Mouse (Mus musculus) thymus, postnatal 14 days (tissue): Measurements from ENCODE around the gene Nhlh2.

Experiments
- DNase-seq: peaks from one replicate; pipeline ENCODE4 v3.0.0; 2021

Gene Nhlh2

DNA sequence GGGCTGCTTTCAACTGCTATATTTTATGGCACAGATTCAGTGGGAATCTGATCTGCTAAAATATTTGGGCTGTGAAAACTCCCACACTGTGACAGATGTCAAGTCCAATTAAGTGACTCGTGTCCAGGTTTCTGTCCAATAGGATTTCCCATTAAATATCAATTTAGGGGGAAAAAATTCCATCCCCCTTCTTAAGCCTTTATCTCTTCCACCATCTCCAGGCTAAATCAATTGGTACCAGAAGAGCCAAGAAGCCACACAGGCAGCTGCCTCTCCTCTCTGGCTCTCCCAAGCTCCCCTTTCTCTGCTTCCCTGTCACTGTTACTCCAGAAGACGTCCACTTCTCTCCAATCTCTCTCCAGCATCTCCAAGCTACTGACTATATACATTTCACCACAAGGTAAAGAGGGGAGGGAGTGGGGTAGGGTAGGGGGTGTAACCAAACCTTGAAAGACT lies at the start of gene Nhlh2:
TSS of gene Nhlh2 (plus strand) at position 151 of the 456 bp plus-strand sequence.
- no peak for DNase-seq

DNA sequence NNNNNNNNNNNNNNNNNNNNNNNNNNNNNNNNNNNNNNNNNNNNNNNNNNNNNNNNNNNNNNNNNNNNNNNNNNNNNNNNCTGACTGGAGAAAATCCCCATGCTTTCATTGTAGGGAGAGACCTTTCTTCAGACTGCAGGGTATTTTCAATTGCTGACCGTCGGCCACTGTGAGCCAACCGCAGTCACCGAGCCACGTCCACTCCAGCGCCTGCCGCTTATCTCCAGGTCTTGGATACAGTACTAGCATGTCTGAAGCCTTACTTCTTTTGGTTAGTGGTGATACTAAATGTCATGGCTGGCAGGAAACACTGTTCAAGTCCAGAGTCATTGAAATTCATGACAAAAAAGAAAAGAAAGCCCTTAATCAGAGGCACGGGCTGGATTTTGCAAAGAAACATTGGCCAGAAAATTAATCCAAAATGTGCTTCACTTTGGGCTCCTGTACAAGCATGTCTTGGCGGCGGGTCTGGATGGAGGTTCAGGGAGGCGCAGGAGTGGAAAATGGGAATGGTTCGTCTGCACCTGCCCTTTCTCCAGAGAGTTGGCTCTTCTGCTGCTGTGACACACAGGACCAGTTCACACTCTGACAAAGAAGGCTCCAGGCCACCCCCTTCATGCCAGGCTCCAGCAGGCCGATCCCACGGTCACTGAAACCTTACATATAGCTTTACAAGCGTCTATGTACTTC lies 48.6 kb upstream of the Nhlh2 start:
- DNase-seq = no peak

GRCm38 (mm10) chr3:101963501-101963900 lies 46.4 kb upstream of the Nhlh2 start:
- DNase-seq = no peak

DNA sequence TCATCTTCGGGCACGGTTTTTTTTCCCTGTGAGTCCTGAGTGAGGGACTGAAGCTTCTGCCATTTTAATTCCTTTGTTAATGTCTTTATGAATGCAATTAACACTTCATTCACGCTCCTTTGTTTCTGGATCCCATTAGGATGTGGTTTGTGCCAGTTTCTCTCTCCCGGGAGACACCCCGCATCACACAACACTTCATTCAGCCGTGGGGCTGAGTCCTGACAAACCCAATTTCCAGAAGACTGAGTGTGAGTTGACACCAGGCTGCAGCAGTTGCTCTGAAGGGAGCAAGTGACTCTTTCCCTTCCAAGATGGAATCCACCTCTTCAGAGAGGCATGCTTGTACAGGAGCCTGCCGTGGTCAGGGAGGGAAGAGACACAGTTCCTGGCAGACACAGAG lies 45.5 kb upstream of the Nhlh2 start:
- DNase-seq = no peak

DNA sequence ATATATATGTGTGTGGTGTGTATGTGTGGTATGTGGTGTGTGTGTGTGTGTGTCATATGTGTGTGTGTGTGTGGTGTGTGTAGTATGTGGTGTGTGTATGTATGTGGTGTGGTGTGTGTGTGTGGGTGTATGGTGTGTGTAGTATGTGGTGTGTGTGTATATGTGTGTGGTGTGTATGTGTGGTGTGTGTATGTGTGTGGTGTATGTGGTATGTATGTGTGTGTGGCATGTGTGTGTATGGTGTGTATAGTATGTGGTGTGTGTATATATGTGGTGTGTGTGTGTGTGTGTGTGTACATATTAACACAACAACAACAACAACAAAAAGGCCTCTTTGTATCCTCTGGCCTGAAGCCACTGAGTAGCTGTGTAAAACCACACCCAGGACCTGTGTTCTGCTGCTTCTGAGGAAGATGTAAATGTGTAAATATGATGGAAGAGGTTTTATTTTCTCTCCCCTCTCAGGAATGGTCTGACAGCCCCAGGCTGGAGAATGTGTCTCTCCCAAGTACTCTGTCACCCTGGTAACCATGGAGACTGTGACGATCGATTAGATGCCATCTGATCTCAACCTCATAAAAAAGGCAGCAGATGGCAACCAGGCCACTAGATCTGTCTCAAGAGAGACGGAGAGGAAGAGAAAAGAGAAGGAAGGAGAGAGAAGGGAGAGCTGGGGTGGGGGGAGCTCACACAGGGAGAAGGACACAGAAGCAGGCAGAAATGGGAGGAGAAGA lies 42.9 kb upstream of the Nhlh2 start:
- DNase-seq = no peak

GRCm38 (mm10) chr3:101975337-101975736 lies 34.5 kb upstream of the Nhlh2 start:
- DNase-seq = no peak

DNA sequence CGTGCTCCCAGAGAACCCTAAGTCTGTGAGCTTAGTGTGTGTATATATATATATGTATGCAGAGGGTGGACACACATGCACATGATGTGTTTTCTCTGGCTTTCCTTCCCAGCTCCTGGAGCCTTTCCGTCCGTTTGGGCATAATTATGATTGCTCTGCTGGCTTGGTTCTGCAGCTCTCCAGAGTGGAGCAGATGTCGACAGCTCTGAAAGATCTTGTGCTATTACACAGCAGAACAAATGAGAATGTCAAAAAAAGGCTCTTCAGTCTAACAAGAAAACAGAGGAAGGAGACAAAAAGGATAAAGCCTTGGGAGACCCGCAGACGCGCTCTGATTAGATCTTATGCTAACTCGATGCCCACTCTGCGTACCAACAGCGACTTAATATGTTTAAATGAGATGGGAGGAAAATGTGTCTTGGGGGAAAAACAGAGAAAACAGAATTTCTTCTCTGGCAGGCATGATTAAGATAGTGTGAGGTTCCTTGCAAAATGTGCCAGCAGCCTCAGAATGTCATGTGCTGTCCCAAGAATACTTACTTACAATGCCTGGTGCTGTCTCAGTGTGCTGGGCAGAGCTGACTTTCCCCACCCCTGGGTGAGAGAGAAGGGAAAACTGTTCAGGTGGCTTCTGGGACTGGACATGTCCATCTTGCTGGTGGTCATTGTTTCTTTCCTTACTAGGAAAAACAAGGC lies 31.4 kb upstream of the Nhlh2 start:
- no peak for DNase-seq

- no peak for DNase-seq
These were observed 26.0 kb upstream of the Nhlh2 start for GRCm38 (mm10) chr3:101983917-101984316.

GRCm38 (mm10) chr3:101985634-101986033 lies 24.2 kb upstream of the Nhlh2 start:
- no peak for DNase-seq

DNA sequence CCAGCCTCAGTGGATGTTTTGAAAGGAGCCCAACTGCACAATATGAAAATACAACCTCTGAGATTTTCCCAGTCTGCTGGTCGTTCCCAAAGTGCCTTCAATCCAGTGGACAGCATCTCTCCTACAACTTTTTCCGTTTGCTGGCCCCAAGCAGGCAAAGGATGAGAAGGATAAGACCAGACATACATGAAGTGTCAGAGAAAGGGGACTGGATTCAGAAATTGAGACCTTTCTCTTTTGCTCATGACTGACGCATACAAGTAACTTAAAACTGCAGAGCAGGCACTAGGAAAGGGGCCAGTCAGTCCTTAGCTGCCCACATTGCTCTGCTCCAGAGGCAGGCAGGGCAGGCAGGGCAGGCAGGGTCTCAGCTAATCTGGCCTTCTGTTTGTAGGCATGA lies 19.7 kb upstream of the Nhlh2 start:
- no peak for DNase-seq

DNA sequence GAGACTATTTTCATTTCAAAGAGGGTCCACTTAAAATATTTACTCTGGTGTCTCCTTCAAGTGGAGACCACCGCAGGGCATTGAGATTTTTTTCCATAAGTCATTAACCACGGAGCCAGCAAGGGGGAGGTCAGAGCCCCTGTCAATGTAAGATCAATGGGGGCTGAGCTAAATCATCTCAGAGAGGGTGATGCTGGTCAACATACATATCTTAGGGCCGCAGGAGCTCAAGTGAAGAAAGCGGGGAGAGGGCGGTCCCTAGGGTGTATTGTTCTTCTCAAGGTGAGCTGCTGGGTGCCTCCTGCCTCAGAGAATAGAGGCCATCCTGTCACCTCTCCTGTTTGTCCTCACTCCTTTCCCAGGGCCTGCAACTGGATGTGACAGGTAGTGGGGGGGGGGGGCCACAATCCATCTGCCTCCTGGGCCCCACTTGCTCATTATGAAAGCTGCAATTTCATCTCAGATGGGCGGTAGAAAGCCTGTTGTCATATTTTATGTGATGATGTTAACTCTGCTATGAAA lies 18.8 kb upstream of the Nhlh2 start:
- DNase-seq = no peak

DNA sequence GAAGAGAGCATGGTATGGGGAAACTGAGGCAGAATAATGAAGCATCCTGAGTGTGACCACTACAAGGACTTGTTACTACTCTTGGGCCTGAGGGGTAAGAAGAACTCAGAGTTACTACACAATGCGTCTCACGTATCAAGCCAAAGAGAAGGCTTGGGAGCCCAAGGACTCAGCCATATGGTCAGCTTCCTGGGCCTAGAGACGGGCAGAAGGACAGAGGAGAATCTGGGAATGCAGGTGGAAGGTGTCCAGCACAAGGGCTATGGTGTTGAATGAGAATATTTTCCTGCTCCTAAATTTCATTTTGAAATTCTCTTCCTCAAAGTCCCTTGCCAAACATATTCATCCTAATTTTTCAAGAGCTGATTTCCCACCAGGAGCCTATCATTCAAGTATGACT lies 12.0 kb upstream of the Nhlh2 start:
- no peak for DNase-seq

GRCm38 (mm10) chr3:102010681-102011317 lies 923 bp downstream of the Nhlh2 start:
- no peak for DNase-seq

DNA sequence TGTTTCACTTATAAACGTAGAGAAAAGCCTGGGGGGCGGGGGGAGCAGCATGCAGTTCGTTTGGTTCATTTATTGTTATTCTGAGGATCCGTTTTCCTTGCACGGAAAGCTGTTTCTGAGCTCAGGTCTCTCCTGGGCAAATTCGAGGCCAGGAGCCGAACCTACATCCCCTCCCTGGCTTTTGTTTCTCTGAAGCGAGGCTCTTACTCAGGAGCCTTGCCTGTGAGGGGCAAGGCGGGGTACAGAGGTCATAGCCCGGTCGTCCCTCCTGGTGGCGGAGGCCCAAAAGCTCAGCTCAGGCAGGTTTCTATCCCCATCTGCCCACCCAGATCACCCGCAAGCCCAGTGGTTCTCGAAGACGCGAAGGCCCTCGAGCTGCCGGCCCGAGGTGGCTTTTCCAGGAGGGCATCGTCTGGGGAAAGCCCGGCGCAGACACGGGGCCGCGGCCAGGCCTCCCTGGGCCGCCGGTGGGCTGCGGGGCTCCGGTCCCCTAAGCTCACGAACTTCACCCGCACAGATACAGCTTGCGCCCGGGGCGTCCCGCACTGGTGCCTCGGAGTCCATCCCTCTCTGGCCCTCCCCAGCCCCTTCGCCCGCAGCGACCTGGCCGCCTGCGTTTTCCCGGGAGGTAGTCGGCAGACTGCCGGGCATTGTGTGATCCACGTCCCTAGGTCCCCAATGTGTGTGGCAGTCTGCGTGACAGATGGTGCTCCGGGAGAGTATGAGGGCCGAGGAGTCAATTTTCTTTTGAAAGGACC lies 1.6 kb downstream of the Nhlh2 start:
- DNase-seq = no peak

DNA sequence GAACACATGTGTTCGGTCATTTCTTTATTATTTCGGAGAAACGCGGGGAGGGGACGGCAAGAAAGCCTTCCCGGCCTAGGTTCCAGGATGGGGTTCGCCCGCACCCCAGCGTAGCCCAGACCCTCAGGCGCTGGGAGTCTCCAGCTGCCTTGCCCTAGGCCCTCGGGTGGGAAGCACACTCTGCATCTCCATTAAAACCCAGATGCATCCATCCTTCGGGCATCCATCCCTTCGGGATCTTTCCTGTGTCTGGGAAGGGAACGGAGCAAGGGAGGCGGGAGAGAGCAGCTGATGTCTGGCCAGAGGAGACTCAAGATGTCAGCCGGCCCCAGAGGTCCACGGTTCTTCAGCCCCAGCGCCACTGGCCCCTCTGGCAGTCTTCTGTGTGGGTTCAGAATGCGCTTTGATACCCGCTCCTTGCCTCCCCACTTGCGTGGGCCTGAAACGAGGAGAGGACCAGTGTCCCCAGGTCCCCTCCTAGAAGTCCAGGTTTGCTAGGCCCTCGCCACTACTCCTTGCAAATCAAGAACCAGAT lies 2.3 kb downstream of the Nhlh2 start:
- no peak for DNase-seq

DNA sequence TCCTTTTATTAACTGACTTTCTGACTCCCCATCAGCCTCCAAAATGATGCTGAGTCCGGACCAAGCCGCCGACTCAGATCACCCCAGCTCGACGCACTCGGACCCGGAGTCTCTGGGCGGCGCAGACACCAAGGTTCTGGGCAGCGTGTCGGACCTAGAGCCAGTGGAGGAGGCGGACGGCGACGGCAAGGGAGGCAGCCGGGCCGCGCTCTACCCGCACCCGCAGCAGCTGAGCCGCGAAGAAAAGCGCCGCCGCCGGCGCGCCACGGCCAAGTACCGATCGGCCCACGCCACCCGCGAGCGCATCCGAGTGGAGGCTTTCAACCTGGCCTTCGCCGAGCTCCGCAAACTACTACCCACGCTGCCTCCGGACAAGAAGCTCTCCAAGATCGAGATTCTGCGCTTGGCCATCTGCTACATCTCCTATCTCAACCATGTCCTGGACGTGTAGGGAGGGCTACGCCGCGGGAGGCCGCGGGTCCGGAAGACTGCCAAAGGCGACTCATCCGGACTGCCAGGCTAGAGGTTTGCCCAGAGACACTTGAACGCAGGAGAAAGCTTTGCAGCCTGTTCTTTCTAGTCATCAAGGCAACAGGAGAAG lies 2.8 kb downstream of the Nhlh2 start:
- no peak for DNase-seq

DNA sequence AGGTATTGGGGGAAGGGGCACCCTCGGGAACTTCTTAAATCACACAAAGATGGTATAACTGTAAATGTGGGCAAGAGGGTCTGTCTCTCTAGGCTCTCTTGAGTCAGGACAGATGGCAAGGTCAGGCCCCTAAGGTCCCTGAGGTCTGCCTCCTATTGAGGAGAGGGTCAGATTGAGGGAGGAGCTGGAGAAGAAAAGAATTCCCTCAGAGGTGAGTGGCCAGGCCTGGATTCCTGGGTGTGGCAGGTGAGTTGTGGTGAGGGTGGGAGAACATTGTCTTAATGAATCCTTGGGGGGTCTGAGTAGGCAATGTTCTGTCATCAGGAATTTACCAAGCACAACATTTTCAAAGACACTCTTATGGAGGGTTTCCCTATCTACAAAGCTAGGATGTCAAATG lies 10.7 kb downstream of the Nhlh2 start:
- no peak for DNase-seq

DNA sequence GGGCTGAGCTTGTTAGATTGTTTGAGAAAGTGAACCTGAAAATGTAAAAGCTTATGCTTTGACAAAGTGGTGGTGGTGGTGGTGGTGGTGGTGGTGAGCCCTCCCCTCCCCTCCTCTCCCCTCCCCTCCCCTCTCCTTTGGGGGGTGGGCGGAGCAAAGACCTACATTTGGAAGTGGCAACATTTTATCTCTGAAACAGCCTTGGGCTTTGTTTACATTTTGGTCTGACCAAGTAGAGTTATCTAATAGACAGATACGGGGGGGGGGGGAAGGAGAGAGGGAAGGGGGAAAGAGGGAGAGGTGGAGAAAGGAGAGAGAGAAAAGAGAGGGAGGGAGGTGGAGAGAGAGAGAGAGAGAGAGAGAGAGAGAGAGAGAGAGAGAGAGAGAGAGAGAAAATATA lies 12.8 kb downstream of the Nhlh2 start:
- DNase-seq = no peak

DNA sequence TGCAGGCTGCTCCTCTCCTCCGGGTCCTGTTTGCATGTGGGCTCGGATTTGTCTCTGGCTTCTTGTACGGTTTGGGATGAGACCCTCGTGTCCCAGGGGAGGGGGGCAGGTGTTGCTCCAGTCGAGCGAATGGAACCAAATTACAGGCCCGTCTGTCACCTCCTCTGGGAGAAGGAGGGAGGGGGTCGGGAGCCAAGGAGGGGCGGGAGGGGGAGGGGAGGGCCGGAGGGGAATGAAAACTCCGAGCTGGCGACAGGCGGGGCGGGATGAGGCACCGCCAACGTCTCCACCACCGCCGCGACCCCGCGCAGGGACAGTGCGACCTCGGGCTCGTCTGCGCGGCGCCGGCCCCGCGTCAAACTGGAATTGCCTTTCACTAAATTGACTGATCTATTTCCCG lies 13.5 kb downstream of the Nhlh2 start:
- no peak for DNase-seq

GRCm38 (mm10) chr3:102023829-102024228 lies 14.0 kb downstream of the Nhlh2 start:
- DNase-seq = no peak

- no peak for DNase-seq
These were observed 15.1 kb downstream of the Nhlh2 start for GRCm38 (mm10) chr3:102024981-102025451.

- DNase-seq = no peak
These were observed 15.8 kb downstream of the Nhlh2 start for GRCm38 (mm10) chr3:102025659-102026058.
